Mouse (Mus musculus) hindbrain, postnatal 0 days (tissue): Measurements from ENCODE around the gene Cpne7. TPM values are rescaled to one million over a fixed set of nuclear protein-coding genes. Genes with fewer than 3 reads are reported as not detected.

Source experiments
- ATAC-seq: fragments of 200-750 bp; cut with Nextera tagmentation; 2 replicates; pipeline ENCODE4 v1.8.0; 2017; ENCODE audit warnings: mild to moderate bottlenecking, moderate TSS enrichment, moderate library complexity
- DNase-seq: peaks from one replicate; pipeline ENCODE4 v3.0.0-alpha.2; 2015; ENCODE audit warnings: low spot score
- H3K27ac ChIP-seq: fragments of 300-500 bp; sonication (generic); 2 replicates; pipeline ENCODE4 v1.5.1; 2014; ENCODE audit warnings: mild to moderate bottlenecking
- H3K27me3 ChIP-seq: fragments of 300-500 bp; sonication (generic); 2 replicates; pipeline ENCODE4 v1.6.1; 2014; ENCODE audit warnings: low read length, mixed read lengths; ENCODE audit not compliant: insufficient read depth
- H3K36me3 ChIP-seq: fragments of 300-500 bp; sonication (generic); 2 replicates; pipeline ENCODE4 v1.6.1; 2014; ENCODE audit warnings: low read length, mixed read lengths; ENCODE audit not compliant: insufficient read depth
- H3K4me1 ChIP-seq: fragments of 300-500 bp; sonication (generic); 2 replicates; pipeline ENCODE4 v1.6.1; 2014; ENCODE audit warnings: antibody characterized with exemption, low read length, mixed read lengths; ENCODE audit not compliant: insufficient read depth
- H3K4me2 ChIP-seq: fragments of 300-500 bp; sonication (generic); 2 replicates; pipeline ENCODE4 v1.6.1; 2014; ENCODE audit warnings: low read depth, mild to moderate bottlenecking, low read length, moderate library complexity, mixed read lengths
- H3K4me3 ChIP-seq: fragments of 300-500 bp; sonication (generic); 2 replicates; pipeline ENCODE4 v1.5.1; 2014; ENCODE audit warnings: low read length
- H3K9ac ChIP-seq: fragments of 300-500 bp; sonication (generic); replicated peaks from 2 replicates; pipeline ENCODE4 v1.6.1; 2014; ENCODE audit warnings: mild to moderate bottlenecking, low read length, moderate library complexity, mixed read lengths
- H3K9me3 ChIP-seq: fragments of 300-500 bp; sonication (generic); 2 replicates; pipeline ENCODE4 v1.6.1; 2016; ENCODE audit warnings: low read length, mixed read lengths
- CTCF ChIP-seq: IDR thresholded peaks from 2 replicates; pipeline ENCODE4 v1.5.1; 2016; ENCODE audit warnings: antibody characterized with exemption, control low read depth, low read depth
- WGBS: fragments of 180-500 bp; shearing (Covaris S2); extraction: QIAGEN DNeasy Blood & Tissue Kit; methylation state at CpG from one replicate; pipeline ENCODE4 v1.1.7; 2014; 5-methylcytosine and 5-hydroxymethylcytosine counted together
- polyA plus RNA-seq: library from polyadenylated mRNA; unstranded; fragments of >200 nt; fragmentation: Nextera tagmentation; extraction: Ambion mirVana; gene quantifications from 2 replicates; pipeline ENCODE4 v1.2.1, GENCODE M21; 2015
- total RNA-seq: library from RNA; depleted of rRNA; stranded (reverse); fragments of >200 nt; gene quantifications from 2 replicates; pipeline ENCODE4 v1.2.3, GENCODE M21; 2014

Cpne7 gene
- total and polyA plus RNA-seq, 2 experiments from 2014 or later: 11.9 to 21.2 TPM

DNA sequence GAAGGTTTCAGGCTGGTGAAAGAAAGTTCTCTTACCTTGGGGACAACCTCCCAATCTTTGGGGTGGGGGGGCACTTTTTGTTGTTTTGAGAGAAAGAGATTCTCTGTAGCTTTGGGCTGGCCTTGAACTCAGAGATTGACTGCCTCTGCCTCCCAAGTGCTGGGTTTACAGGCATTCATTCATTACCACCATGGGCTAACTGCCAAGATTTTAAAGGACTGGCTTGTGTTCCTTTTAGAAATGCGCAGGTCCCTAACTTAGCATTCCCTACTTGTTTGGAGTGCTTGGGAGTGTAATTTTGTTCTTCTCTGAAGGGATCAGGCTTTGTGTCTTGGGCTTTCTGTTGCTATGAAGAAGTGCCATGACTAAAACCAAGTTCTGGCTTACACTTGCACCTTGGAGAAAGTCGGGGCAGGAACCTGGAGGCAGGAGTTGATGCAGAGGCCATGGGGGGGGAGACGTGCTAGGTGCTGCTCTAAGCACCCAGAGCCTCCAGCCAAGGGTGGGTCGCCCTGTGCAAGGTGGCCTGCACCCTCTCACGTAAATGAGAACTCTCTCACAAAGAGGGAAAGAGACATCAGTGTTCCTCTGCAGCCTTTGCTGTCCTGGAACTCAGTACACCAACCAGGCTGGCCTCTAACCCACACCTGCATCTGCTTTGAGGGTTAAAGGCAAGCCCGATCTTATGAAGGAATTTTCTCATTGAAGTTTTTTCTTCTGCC is 13.0 kb upstream of the Cpne7 start:
- no peak for TF ChIP-seq CTCF
- Histone ChIP-seq H3K9me3 (no peaks in the 10 kb centered on the region), H3K4me1 (peaks cover 7% of the 10 kb centered on the region), H3K9ac (peak overlapping the region; percentile 93; the same call in 1 of the 2 replicates), H3K27ac (no peak overlapping the region), H3K27me3 (no peaks in the 10 kb centered on the region), H3K4me3 (no peak overlapping the region), H3K4me2 (peak overlapping the region; percentile 83; the same call in 1 of the 2 replicates), H3K36me3 (peaks cover 18% of the 10 kb centered on the region; the same call in 1 of the 2 replicates)
- no peak for DNase-seq
- WGBS: 84% methylated on average over 6 of the region's 6 CpGs
- ATAC-seq: no peak

DNA sequence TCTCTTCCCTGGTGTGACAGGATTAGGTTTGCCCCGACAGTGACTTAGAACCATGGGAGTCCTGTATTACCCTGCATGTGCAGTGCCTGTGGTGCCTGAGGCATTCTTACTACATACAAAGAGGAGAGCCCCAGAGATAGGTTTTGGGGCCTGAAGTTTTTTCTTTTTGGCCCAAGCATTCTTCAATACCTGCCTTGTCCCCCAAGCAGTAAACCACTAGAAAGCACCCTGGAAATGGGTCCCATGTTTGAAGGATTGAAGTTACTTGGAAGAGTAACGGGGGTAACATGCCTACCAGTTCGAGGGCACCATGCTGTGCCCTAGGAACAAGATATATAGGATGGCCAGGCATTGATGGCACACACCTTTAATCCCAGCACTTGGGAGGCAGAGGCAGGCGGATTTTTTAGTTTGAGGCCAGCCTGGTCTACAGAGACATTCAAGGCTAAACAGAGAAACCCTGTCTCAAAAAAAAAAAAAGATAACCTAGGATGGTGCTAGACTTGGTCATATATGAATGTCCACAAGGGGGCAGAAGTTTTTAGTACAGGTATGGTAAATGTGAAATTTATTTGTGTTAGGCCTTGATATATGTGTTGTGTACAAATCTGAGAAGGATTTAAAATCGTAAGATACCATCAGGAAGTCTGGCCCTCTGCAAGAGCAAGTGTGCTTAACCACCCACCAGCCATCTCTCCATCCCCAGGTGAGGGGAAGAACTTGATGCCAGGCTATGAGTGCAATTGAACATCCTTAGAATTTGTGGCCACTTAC is 11.4 kb upstream of the Cpne7 start:
- Histone ChIP-seq H3K4me3 (no peak overlapping the region), H3K9me3 (no peaks in the 10 kb centered on the region), H3K4me2 (no peak overlapping the region), H3K4me1 (peaks cover 7% of the 10 kb centered on the region), H3K9ac (no peak overlapping the region), H3K27ac (no peak overlapping the region), H3K36me3 (peaks cover 18% of the 10 kb centered on the region; the same call in 1 of the 2 replicates), H3K27me3 (no peaks in the 10 kb centered on the region)
- ATAC-seq (no peak), DNase-seq (peak; percentile 81)
- WGBS: 66% methylated on average over 5 of the region's 5 CpGs
- TF ChIP-seq CTCF: peak; percentile 73

DNA sequence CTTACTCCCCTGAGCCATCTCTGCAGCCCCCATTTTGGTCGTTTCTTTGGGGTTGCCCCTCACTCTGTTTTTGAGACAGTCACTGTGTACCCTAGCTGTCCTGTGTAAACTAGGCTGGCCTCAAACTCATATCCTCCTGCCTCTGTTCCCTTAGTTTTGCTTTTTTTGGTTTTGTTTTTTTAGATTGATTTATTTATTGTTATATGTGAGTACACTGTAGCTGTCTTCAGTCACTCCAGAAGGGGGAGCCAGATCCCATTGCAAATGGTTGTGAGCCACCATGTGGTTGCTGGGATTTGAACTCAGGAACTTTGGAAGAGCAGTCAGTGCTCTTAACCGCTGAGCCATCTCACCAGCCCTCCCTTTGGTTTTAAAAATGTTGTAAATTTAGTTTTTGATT is 10.6 kb upstream of the Cpne7 start:
- H3K4me1 ChIP-seq: peaks cover 7% of the 10 kb centered on the region
- DNase-seq (no peak), ATAC-seq (no peak)
- H3K4me2 ChIP-seq: no peak overlapping the region
- peaks cover 18% of the 10 kb centered on the region; the same call in 1 of the 2 replicates for H3K36me3 ChIP-seq
- no peak overlapping the region for H3K4me3 ChIP-seq
- 55% methylated on average over 2 of the region's 2 CpGs for WGBS
- peak; percentile 61 for TF ChIP-seq CTCF
- H3K9me3 ChIP-seq: no peaks in the 10 kb centered on the region
- H3K9ac ChIP-seq: no peak overlapping the region
- no peak overlapping the region for H3K27ac ChIP-seq
- no peaks in the 10 kb centered on the region for H3K27me3 ChIP-seq

DNA sequence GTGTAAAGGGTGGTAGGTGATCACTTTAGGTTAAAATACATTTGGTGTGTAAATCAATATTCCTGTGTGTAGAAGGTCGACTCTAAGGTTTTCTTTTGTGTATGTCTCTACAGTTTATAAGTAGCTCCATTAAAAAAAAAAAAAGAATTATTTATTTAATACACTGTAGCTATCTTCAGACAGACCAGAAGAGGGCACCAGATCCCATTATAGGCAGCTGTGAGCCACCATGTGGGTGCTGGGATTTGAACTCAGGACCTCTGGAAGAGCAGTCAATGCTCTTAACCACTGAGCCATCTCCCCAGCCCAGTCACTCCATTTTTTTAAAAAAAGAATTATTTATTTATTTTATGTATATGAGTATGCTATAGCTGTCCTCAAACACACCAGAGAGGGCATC is 9.2 kb upstream of the Cpne7 start:
- DNase-seq (no peak), ATAC-seq (no peak)
- Histone ChIP-seq H3K9me3 (no peaks in the 10 kb centered on the region), H3K36me3 (peaks cover 18% of the 10 kb centered on the region; the same call in 1 of the 2 replicates), H3K27me3 (no peaks in the 10 kb centered on the region), H3K4me3 (no peak overlapping the region), H3K27ac (no peak overlapping the region), H3K4me2 (no peak overlapping the region), H3K4me1 (peaks cover 7% of the 10 kb centered on the region), H3K9ac (no peak overlapping the region)
- TF ChIP-seq CTCF: peak; percentile 43
- WGBS: 67% methylated on average over 1 of the region's 1 CpGs

DNA sequence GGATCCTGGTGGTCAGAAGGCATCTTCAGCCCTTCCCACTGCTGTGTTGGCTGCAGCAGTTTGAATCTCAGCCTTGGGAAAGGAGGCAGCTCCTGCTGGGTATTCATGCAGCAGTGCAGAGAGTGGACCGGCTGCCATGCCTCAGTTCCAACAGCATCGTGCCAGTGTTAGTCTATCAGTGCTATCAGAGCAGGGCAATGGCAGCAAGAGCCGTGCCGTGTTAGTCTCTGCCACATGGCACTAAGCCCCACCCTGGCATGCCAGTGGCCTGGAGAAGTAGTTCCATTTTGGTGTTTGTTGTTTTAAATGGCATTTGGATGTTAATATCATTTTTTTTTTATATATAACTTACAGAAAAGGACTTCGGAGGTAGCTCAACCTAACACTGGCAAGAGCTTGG is 8.2 kb upstream of the Cpne7 start:
- no peak for DNase-seq
- TF ChIP-seq CTCF: no peak

DNA sequence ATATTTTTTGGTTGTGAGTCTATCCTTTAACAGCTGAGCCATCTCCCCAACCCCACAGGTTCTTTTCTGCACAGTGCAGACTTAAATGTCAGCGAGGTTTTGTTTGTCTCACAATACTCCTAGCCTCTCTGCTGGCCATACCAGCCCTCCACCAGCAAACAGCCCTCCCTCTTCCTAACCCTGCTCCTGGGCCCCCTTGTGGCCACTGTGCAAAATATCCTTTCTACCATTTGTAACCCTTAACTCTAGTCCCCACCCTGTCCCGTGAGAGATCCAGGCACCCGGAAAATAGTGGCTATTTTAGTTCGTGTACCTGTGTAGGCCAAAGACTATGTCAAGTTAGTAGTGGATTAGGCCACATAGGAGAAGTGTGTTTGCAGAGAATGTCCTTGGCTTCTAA is 6.5 kb upstream of the Cpne7 start:
- no peak overlapping the region for H3K4me2 ChIP-seq
- ATAC-seq: peak; percentile 57; the same call in 1 of the 2 replicates
- no peak overlapping the region for H3K27ac ChIP-seq
- H3K9me3 ChIP-seq: no peaks in the 10 kb centered on the region
- peak; percentile 69 for DNase-seq
- no peaks in the 10 kb centered on the region for H3K4me1 ChIP-seq
- peak; percentile 83 for TF ChIP-seq CTCF
- H3K9ac ChIP-seq: no peak overlapping the region
- 27% methylated on average over 4 of the region's 4 CpGs for WGBS
- H3K4me3 ChIP-seq: no peak overlapping the region
- peaks cover under 1% of the 10 kb centered on the region; the same call in 1 of the 2 replicates for H3K36me3 ChIP-seq
- H3K27me3 ChIP-seq: peaks cover 1% of the 10 kb centered on the region; the same call in 1 of the 2 replicates

More for the DNA sequence above, 8.2 kb upstream of the Cpne7 start:
- Histone ChIP-seq H3K4me3 (no peak overlapping the region), H3K27ac (no peak overlapping the region), H3K9me3 (no peaks in the 10 kb centered on the region), H3K4me1 (no peaks in the 10 kb centered on the region), H3K27me3 (no peaks in the 10 kb centered on the region), H3K36me3 (peaks cover 18% of the 10 kb centered on the region; the same call in 1 of the 2 replicates), H3K9ac (no peak overlapping the region), H3K4me2 (no peak overlapping the region)
- no peak for ATAC-seq
- 70% methylated on average over 5 of the region's 5 CpGs for WGBS
